Mouse (Mus musculus): Measurements from ENCODE around the gene Amn.

Amn gene

GRCm38 (mm10) chr12:111267673-111268325, 3.1 kb upstream of the Amn start:
- no peak for DNase-seq (ENCODE audit: low spot score)

DNA sequence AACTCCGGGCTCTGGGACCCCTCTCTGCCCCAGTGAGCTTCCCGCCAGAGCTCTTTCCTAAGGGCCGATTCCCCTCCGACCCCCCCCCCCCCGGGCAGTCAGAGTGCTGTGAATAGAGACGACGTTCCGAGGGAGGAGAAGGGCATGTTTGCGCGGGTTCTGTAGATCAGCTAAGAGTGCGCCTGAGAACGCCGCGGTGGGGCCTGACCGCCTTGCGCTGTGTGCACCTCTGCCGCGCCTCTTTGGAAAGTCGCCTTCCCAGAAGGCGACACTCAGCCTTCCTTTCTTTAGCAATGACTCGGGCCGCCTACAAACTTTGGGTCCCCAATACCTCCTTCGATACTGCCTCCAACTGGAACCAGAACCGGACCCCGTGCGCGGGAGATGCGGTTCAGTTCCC, 511 bp downstream of the Amn start:
- no peak for DNase-seq (ENCODE audit: low spot score)

DNA sequence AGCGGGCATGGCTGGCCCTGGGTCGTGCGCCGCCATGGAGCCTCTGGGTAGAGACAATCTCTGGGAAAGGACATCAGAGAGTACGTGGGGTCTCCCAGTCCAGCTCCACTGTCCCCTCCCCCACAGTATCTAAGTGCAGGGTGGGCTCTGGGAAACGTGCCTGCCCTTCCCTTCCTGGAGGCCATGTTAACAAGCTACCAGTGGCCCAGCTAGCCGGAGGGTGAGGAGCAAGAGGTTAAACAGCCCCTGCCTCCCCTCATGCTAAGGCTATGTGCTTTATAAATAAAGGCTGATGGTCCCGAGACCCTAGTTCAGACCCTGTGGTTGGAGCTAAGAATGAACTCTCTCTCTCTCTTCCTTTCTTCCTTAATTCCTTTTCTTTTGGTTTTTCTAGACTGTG, 1.1 kb downstream of the Amn start:
- no peak for DNase-seq (ENCODE audit: low spot score)

GRCm38 (mm10) chr12:111272420-111272819, 1.5 kb downstream of the Amn start:
- peak; percentile 65 for DNase-seq (ENCODE audit: low spot score)

- DNase-seq (ENCODE audit: low spot score): no peak
Observed at GRCm38 (mm10) chr12:111274006-111274405, 3.1 kb downstream of the Amn start.

GRCm38 (mm10) chr12:111274447-111275149, 3.7 kb downstream of the Amn start:
- no peak for DNase-seq (ENCODE audit: low spot score)

DNA sequence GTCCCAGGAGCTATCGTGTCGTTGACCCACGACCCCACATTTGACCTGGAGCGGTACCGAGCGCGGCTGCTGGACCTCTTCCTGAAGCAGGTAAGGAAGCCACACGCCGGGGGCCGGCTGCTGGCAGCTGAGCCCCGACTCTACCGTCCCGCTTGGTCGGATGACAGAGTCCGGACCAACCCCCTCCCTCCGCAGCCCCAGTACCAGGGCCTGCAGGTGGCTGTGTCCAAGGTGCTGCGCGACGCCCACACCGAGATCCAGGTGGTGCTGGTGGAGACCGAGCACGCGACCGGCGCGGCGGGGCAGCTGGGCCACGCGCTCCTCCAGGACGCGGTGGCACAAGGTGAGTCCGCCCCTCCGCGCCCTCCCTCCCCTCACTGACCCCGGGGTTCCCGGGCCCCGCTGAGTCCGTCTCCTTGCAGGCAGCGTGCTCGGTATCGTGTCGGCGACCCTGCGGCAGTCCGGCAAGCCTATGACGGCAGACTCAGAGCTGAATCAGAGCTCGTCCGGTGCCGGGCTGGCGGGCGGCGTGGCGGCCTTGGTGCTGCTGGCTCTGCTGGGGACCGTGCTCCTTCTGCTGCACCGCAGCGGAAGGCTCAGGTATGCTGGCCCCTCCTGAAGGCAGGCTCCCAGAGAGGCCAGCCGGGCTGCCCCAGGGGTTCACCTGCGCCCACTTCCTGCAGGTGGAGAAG, 4.4 kb downstream of the Amn start:
- DNase-seq (ENCODE audit: low spot score): no peak

GRCm38 (mm10) chr12:111276371-111276770, 5.5 kb downstream of the Amn start:
- no peak for DNase-seq (ENCODE audit: low spot score)

GRCm38 (mm10) chr12:111283573-111283972, 12.7 kb downstream of the Amn start:
- no peak for DNase-seq (ENCODE audit: low spot score)

GRCm38 (mm10) chr12:111284532-111284931, 13.6 kb downstream of the Amn start:
- no peak for DNase-seq (ENCODE audit: low spot score)

DNA sequence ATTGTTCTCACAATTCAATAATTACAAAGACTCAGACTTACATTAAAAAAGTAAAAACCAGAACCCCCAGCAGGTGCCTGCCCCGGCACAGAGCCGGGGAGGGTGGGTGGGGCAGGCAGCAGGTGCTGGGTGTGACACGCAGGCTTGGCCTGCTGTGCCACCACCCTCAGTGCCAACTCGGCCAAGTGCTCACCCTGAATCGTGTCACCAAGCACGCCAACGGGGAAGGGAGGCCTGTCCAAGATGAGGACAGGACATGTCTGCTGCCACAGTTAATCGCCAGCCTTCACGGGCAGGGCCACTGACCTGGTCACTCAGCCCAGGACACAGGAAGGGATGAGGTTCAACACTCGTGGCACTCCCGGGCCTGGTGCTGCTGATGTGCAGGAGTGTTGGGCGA, 22.1 kb downstream of the Amn start:
- no peak for DNase-seq (ENCODE audit: low spot score)

- no peak for DNase-seq (ENCODE audit: low spot score)
Observed at GRCm38 (mm10) chr12:111301322-111302017, 30.6 kb downstream of the Amn start.

- no peak for DNase-seq (ENCODE audit: low spot score)
Observed at GRCm38 (mm10) chr12:111302018-111302345, 31.1 kb downstream of the Amn start.

DNA sequence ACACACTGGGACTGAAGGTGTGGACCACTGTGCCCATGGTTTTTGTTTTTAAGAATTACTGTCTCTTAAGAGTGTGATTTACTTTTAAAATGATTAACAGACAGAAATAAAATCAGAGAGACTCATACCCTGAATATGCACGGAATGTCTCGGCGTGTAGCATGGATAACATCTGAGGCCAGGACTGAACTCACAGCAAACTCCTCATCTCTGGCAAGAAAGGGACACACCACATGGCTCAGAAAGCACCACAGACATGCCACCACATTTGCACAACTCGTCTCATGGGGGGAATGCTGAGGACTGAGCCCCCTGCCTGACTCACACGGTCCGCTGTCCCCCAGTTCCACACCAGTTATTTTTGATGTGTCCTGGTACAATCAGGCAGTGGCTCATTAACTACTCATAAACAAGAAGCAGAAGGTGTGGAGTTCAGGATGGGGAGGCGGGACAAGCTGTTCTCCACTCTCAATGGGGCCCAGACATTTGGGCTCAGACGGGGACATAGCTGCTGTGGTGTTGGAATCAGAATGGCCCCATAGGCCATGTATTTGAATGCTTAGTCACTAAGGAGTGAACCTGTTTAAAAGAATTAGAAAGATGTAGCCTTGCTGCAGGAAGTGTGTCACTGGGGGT, 32.9 kb downstream of the Amn start:
- DNase-seq (ENCODE audit: low spot score): peak; percentile 39

DNA sequence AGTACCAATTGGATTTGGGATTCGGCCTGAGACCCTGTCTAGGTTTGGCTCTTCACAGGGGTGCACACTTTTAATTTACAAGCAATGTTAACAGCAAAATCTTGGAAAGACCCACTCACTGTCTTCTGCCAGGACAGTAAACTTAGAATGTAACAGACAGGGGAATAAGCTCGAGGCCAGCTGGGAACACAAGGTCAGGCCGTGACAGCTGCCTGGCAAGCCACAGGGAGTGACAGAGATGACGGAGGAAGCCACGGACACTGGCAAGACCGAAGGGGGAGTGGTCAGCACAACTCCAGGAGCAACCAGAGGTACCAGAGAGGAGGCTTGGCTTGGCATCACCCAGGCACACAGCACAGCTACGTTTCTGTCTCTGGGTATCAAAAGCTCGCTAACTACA, 35.9 kb downstream of the Amn start:
- DNase-seq (ENCODE audit: low spot score): no peak

GRCm38 (mm10) chr12:111309256-111309655, 38.4 kb downstream of the Amn start:
- DNase-seq (ENCODE audit: low spot score): no peak

GRCm38 (mm10) chr12:111309931-111310330, 39.0 kb downstream of the Amn start:
- DNase-seq (ENCODE audit: low spot score): no peak

GRCm38 (mm10) chr12:111311775-111312174, 40.9 kb downstream of the Amn start:
- DNase-seq (ENCODE audit: low spot score): no peak

- DNase-seq (ENCODE audit: low spot score): no peak
Observed at GRCm38 (mm10) chr12:111314273-111314672, 43.4 kb downstream of the Amn start.

GRCm38 (mm10) chr12:111317694-111318093, 46.8 kb downstream of the Amn start:
- DNase-seq (ENCODE audit: low spot score): no peak

- no peak for DNase-seq (ENCODE audit: low spot score)
Observed at GRCm38 (mm10) chr12:111320549-111320948, 49.7 kb downstream of the Amn start.

DNA sequence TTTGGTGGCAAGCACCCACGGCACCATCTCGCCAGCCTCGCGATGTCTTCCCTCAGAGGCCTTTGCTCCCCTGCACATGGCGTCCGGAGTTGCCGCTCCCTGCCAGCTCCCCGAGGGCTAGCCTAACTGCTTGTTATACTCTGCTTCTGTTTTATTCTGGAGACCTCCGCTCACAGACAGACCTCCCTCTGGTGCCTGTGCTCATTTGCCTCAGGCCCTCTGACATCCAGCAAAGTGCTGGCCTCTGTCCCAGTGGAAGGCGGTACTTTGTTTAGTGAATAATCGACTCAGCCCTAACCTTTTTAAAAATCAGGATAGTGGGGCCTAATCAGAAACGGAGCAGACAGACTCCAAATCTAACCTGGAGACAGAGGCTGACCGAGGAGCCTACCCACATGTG, 50.9 kb downstream of the Amn start:
- no peak for DNase-seq (ENCODE audit: low spot score)

All from layer of hippocampus, adult 9-10 months (tissue).